Comparison of ENCODE assay signal across 13 mouse cellular contexts in genomic region chr5:64597451-64597850, GRCm38 (mm10).
"Had no signal": no experiment of that assay in that cellular context is flagged by ENCODE, and none has a peak within 500 bp of the region (broad histone marks: within the 10 kb centered on the region; RNA-seq: fewer than 3 reads in every experiment).

No protein-coding gene starts in this region.

- H3K27ac ChIP-seq: left cerebral cortex, adult 2 months; limb, embryonic 15.5 days; liver, embryonic 14.5 days; neural tube, embryonic 12.5 days had no signal

- H3K36me3 ChIP-seq: limb, embryonic 15.5 days; neural tube, embryonic 12.5 days had no signal

- H3K4me1 ChIP-seq: neural tube, embryonic 12.5 days had no signal

- DNase-seq: kidney, postnatal 25 days; lung, adult 18-20 months; lung, postnatal 36 days; midbrain, embryonic 14.5 days; retina, postnatal 1 day; right cerebral cortex, postnatal 4 days; spleen, adult 18-20 months; thymus, adult 18-20 months; thymus, postnatal 25 days had no signal

- H3K27me3 ChIP-seq: limb, embryonic 15.5 days; neural tube, embryonic 12.5 days had no signal

- H3K9ac ChIP-seq: limb, embryonic 15.5 days; liver, embryonic 14.5 days; neural tube, embryonic 12.5 days had no signal

- H3K4me2 ChIP-seq: limb, embryonic 15.5 days; neural tube, embryonic 12.5 days had no signal

- H3K4me3 ChIP-seq: left cerebral cortex, adult 2 months; limb, embryonic 15.5 days; neural tube, embryonic 12.5 days had no signal

- H3K9me3 ChIP-seq: limb, embryonic 15.5 days; neural tube, embryonic 12.5 days had no signal
